Mouse (Mus musculus): ENCODE measurements around the gene Spem2. TPM values are rescaled to one million over a fixed set of nuclear protein-coding genes. Genes with fewer than 3 reads are reported as not detected.

Spem2 gene
- polyA plus RNA-seq, 1 experiment from 2014 or later = not detected

GRCm38 (mm10) chr11:69823456-69823855, 5.2 kb upstream of the Spem2 start:
- ATAC-seq (replicated peaks; ENCODE audit: insufficient number of reproducible peaks, low FRiP score, low TSS enrichment) = no peak
- Histone ChIP-seq H3K4me2 (no peak overlapping the region), H3K9ac (ENCODE audit: low read depth, low read length) (no peak overlapping the region), H3K4me3 (ENCODE audit: low read depth, low read length) (no peak overlapping the region), H3K36me3 (ENCODE audit: control insufficient read depth, insufficient read depth, low read length) (peaks cover 7% of the 10 kb centered on the region), H3K27ac (ENCODE audit: low read depth, low read length) (no peak overlapping the region), H3K9me3 (replicated peaks; ENCODE audit: control insufficient read depth, low read length) (no peaks in the 10 kb centered on the region), H3K27me3 (ENCODE audit: control insufficient read depth, insufficient read depth, low read length) (no peaks in the 10 kb centered on the region), H3K4me1 (ENCODE audit: control insufficient read depth, insufficient read depth, low read length) (no peaks in the 10 kb centered on the region)
- 73% methylated on average over 2 of the region's 2 CpGs for WGBS (ENCODE audit: insufficient replicate concordance)

DNA sequence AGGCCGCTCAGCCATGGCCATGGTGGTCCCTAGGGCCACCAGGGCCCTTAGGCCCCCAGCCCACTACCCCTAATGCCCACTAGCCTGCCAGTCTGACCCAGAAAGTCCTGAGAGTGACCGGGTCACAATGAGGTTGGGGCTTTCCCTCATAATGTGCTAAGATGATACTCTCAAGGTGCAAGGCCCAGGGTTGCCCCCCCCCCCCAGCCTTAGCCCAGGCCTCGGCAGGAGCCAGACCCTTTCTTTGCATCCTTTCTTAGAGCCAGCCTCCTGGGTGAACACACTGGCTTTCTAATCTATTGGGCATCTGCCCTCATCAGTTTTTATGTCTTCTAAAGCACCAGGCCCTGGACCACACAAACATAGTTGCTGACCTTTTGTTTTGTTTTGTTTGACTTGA, 3.8 kb upstream of the Spem2 start, which contains the start of gene Spem1:
Spem1 (minus strand) TSS at position 101 of the 400 bp plus-strand sequence.
- ATAC-seq (replicated peaks; ENCODE audit: insufficient number of reproducible peaks, low FRiP score, low TSS enrichment) = no peak
- Histone ChIP-seq H3K27me3 (ENCODE audit: control insufficient read depth, insufficient read depth, low read length) (no peaks in the 10 kb centered on the region), H3K4me3 (ENCODE audit: low read depth, low read length) (no peak within 1 kb of the TSS), H3K27ac (ENCODE audit: low read depth, low read length) (no peak within 1 kb of the TSS), H3K9me3 (replicated peaks; ENCODE audit: control insufficient read depth, low read length) (no peaks in the 10 kb centered on the region), H3K9ac (ENCODE audit: low read depth, low read length) (no peak within 1 kb of the TSS), H3K4me2 (no peak within 1 kb of the TSS), H3K36me3 (ENCODE audit: control insufficient read depth, insufficient read depth, low read length) (peaks cover 3% of the 10 kb centered on the region), H3K4me1 (ENCODE audit: control insufficient read depth, insufficient read depth, low read length) (no peaks in the 10 kb centered on the region)
- 74% methylated on average over 3 of the region's 3 CpGs for WGBS (ENCODE audit: insufficient replicate concordance)

DNA sequence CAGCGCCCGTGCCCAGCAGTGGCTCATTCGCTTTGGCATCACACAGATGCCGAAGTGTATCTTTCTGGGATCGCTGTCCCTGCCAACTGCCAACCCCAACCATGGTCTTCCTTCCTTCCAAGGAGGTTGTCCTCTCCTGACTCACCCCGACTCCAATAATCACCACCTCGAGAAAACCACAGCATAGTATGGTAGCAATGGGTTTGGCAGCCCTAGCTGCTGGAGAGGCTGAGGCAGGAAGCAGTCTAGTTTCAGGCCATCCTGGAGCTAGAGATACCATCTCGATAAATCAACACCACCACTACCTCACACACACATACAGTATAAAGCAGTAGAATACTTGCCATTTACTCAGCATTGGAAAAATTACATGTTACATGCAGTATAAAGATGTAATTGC, 606 bp upstream of the Spem2 start:
- H3K4me3 ChIP-seq (ENCODE audit: low read depth, low read length) = no peak overlapping the region
- no peaks in the 10 kb centered on the region for H3K9me3 ChIP-seq (replicated peaks; ENCODE audit: control insufficient read depth, low read length)
- ATAC-seq (replicated peaks; ENCODE audit: insufficient number of reproducible peaks, low FRiP score, low TSS enrichment) = no peak
- no peak overlapping the region for H3K4me2 ChIP-seq
- 82% methylated on average over 8 of the region's 8 CpGs for WGBS (ENCODE audit: insufficient replicate concordance)
- no peaks in the 10 kb centered on the region for H3K4me1 ChIP-seq (ENCODE audit: control insufficient read depth, insufficient read depth, low read length)
- no peaks in the 10 kb centered on the region for H3K36me3 ChIP-seq (ENCODE audit: control insufficient read depth, insufficient read depth, low read length)
- no peak overlapping the region for H3K9ac ChIP-seq (ENCODE audit: low read depth, low read length)
- H3K27ac ChIP-seq (ENCODE audit: low read depth, low read length) = no peak overlapping the region
- H3K27me3 ChIP-seq (ENCODE audit: control insufficient read depth, insufficient read depth, low read length) = 0 out of 2 replicates have a peak, but pooled peaks cover 2% of the 10 kb centered on the region

DNA sequence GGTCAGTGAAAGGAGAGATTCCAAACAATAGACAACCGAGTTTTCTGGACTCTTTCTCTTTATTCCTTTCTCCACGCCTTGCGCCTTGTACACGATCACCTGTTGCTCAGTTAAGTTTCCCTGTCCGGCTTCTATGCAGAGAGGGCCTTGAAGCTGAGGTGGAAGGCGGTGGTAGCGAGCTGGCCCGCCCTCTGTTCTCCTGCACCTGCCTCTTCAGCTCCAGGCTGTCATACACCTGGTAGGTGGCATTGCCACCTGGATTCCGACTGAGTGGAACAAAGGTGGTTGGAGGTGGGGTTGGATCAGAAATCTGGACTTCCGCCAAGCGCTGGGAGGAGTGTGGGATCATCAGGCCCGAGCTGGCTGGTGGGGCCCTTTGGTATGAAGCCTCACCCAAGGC, 1.7 kb downstream of the Spem2 start:
- no peak overlapping the region for H3K4me3 ChIP-seq (ENCODE audit: low read depth, low read length)
- H3K36me3 ChIP-seq (ENCODE audit: control insufficient read depth, insufficient read depth, low read length) = no peaks in the 10 kb centered on the region
- no peak for ATAC-seq (replicated peaks; ENCODE audit: insufficient number of reproducible peaks, low FRiP score, low TSS enrichment)
- H3K27me3 ChIP-seq (ENCODE audit: control insufficient read depth, insufficient read depth, low read length) = 0 out of 2 replicates have a peak, but pooled peaks cover 2% of the 10 kb centered on the region
- H3K9ac ChIP-seq (ENCODE audit: low read depth, low read length) = no peak overlapping the region
- 89% methylated on average over 12 of the region's 12 CpGs for WGBS (ENCODE audit: insufficient replicate concordance)
- H3K27ac ChIP-seq (ENCODE audit: low read depth, low read length) = no peak overlapping the region
- H3K4me1 ChIP-seq (ENCODE audit: control insufficient read depth, insufficient read depth, low read length) = no peaks in the 10 kb centered on the region
- H3K9me3 ChIP-seq (replicated peaks; ENCODE audit: control insufficient read depth, low read length) = no peaks in the 10 kb centered on the region
- no peak overlapping the region for H3K4me2 ChIP-seq

DNA sequence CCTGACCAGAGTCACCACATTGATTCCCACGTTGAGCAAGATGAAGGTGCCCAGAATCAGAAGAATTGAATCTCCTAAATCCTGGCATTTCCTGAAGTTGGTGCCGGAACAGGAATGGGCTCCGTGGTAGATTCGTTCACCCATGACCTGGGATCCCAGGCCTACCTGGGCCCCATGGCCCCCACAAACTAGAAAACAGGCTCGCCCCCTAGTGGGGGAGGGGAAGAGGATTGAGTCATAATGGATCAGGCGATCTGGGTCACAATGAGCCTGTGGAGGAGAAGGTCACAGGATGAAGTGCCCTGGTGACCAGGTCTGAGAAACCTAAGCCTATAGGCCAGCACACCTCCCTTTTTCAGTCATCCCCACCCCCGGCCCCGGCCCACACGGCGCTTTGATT, 3.1 kb downstream of the Spem2 start, which contains the start of gene Gm39566:
Gm39566 (minus strand) TSS at position 144 of the 400 bp plus-strand sequence.
- no peaks in the 10 kb centered on the region for H3K9me3 ChIP-seq (replicated peaks; ENCODE audit: control insufficient read depth, low read length)
- no peak within 1 kb of the TSS for H3K27ac ChIP-seq (ENCODE audit: low read depth, low read length)
- H3K27me3 ChIP-seq (ENCODE audit: control insufficient read depth, insufficient read depth, low read length) = 0 out of 2 replicates have a peak, but pooled peaks cover 2% of the 10 kb centered on the region
- H3K36me3 ChIP-seq (ENCODE audit: control insufficient read depth, insufficient read depth, low read length) = no peaks in the 10 kb centered on the region
- no peak within 1 kb of the TSS for H3K9ac ChIP-seq (ENCODE audit: low read depth, low read length)
- no peaks in the 10 kb centered on the region for H3K4me1 ChIP-seq (ENCODE audit: control insufficient read depth, insufficient read depth, low read length)
- 52% methylated on average over 10 of the region's 10 CpGs for WGBS (ENCODE audit: insufficient replicate concordance)
- H3K4me3 ChIP-seq (ENCODE audit: low read depth, low read length) = no peak within 1 kb of the TSS
- H3K4me2 ChIP-seq = no peak within 1 kb of the TSS
- no peak for ATAC-seq (replicated peaks; ENCODE audit: insufficient number of reproducible peaks, low FRiP score, low TSS enrichment)

DNA sequence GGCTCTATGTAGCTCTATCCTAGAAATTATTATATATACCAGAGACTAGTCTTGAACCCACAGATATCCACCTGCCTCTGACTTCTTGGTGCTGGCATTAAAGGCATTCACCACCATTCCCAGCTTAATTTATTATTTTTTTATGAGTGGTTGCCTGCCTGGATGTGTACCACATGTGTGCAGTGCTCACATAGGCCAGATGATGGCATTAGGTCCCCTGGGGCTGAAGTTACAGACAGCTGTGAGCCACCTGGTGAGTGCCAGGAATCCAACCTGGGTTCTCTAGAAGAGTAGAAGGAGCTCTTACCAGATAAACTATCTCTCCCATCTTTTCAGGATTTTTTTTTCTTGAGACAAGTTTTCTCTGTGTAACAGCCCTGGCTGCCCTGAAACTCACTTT, 8.0 kb downstream of the Spem2 start:
- no peak overlapping the region for H3K9ac ChIP-seq (ENCODE audit: low read depth, low read length)
- no peaks in the 10 kb centered on the region for H3K9me3 ChIP-seq (replicated peaks; ENCODE audit: control insufficient read depth, low read length)
- H3K4me1 ChIP-seq (ENCODE audit: control insufficient read depth, insufficient read depth, low read length) = no peaks in the 10 kb centered on the region
- no peak overlapping the region for H3K27ac ChIP-seq (ENCODE audit: low read depth, low read length)
- no peak overlapping the region for H3K4me3 ChIP-seq (ENCODE audit: low read depth, low read length)
- peaks cover 6% of the 10 kb centered on the region; the same call in 1 of the 2 replicates for H3K27me3 ChIP-seq (ENCODE audit: control insufficient read depth, insufficient read depth, low read length)
- no peaks in the 10 kb centered on the region for H3K36me3 ChIP-seq (ENCODE audit: control insufficient read depth, insufficient read depth, low read length)
- H3K4me2 ChIP-seq = no peak overlapping the region
- ATAC-seq (replicated peaks; ENCODE audit: insufficient number of reproducible peaks, low FRiP score, low TSS enrichment) = no peak

DNA sequence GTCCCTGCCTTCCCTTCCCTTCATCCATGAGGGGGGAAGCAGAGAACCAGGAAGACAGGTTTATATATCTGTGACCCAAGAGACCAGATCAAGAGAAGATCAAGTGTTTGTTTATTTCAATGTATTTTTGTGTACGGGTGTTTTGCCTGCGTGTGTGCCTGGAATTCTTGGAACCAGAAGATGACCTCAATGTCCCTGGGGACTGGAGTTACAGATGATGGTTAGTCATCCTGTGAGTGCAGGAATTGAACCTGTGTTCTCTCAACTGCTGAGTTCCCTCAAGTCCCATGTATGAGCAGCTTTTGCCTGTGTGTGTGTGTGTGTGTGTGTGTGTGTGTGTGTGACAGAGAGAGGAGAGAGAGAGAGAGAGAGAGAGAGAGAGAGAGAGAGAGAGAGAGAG, 10.6 kb downstream of the Spem2 start:
- peaks cover 20% of the 10 kb centered on the region for H3K4me1 ChIP-seq (ENCODE audit: control insufficient read depth, insufficient read depth, low read length)
- H3K27me3 ChIP-seq (ENCODE audit: control insufficient read depth, insufficient read depth, low read length) = peaks cover 25% of the 10 kb centered on the region
- no peak overlapping the region for H3K4me3 ChIP-seq (ENCODE audit: low read depth, low read length)
- no peak overlapping the region for H3K9ac ChIP-seq (ENCODE audit: low read depth, low read length)
- no peak overlapping the region for H3K27ac ChIP-seq (ENCODE audit: low read depth, low read length)
- ATAC-seq (replicated peaks; ENCODE audit: insufficient number of reproducible peaks, low FRiP score, low TSS enrichment) = no peak
- 81% methylated on average over 2 of the region's 2 CpGs for WGBS (ENCODE audit: insufficient replicate concordance)
- no peak overlapping the region for H3K4me2 ChIP-seq
- H3K36me3 ChIP-seq (ENCODE audit: control insufficient read depth, insufficient read depth, low read length) = no peaks in the 10 kb centered on the region
- H3K9me3 ChIP-seq (replicated peaks; ENCODE audit: control insufficient read depth, low read length) = no peaks in the 10 kb centered on the region

GRCm38 (mm10) chr11:69806378-69806777, 11.9 kb downstream of the Spem2 start:
- Histone ChIP-seq H3K9ac (ENCODE audit: low read depth, low read length) (no peak overlapping the region), H3K4me2 (no peak overlapping the region), H3K4me3 (ENCODE audit: low read depth, low read length) (no peak overlapping the region), H3K4me1 (ENCODE audit: control insufficient read depth, insufficient read depth, low read length) (peaks cover 23% of the 10 kb centered on the region), H3K27me3 (ENCODE audit: control insufficient read depth, insufficient read depth, low read length) (peaks cover 37% of the 10 kb centered on the region), H3K9me3 (replicated peaks; ENCODE audit: control insufficient read depth, low read length) (no peaks in the 10 kb centered on the region), H3K36me3 (ENCODE audit: control insufficient read depth, insufficient read depth, low read length) (no peaks in the 10 kb centered on the region), H3K27ac (ENCODE audit: low read depth, low read length) (no peak overlapping the region)
- 69% methylated on average over 4 of the region's 4 CpGs for WGBS (ENCODE audit: insufficient replicate concordance)
- ATAC-seq (replicated peaks; ENCODE audit: insufficient number of reproducible peaks, low FRiP score, low TSS enrichment) = no peak

Data from heart, embryonic 11.5 days (tissue).